Mouse (Mus musculus) midbrain, embryonic 12.5 days (tissue): ENCODE data around the gene Kcnn1. TPM values are rescaled to one million over a fixed set of nuclear protein-coding genes. Genes with fewer than 3 reads are reported as not detected.

Experiments used
- ATAC-seq: fragments of 200-750 bp; cut with Nextera tagmentation; 2 replicates; pipeline ENCODE4 v1.8.0; 2017; ENCODE audit warnings: low read depth, moderate TSS enrichment, moderate library complexity; ENCODE audit not compliant: low FRiP score
- H3K27ac ChIP-seq: fragments of 300-500 bp; sonication (generic); replicated peaks from 2 replicates; pipeline ENCODE4 v1.5.1; 2016; ENCODE audit warnings: mild to moderate bottlenecking
- H3K27me3 ChIP-seq: fragments of 300-500 bp; sonication (generic); 2 replicates; pipeline ENCODE4 v1.6.1; 2016; ENCODE audit warnings: mild to moderate bottlenecking
- H3K36me3 ChIP-seq: fragments of 300-500 bp; sonication (generic); 2 replicates; pipeline ENCODE4 v1.6.1; 2016
- H3K4me1 ChIP-seq: fragments of 300-500 bp; sonication (generic); 2 replicates; pipeline ENCODE4 v1.6.1; 2016
- H3K4me2 ChIP-seq: fragments of 300-500 bp; sonication (generic); replicated peaks from 2 replicates; pipeline ENCODE4 v1.6.1; 2016; ENCODE audit warnings: mild to moderate bottlenecking, moderate library complexity
- H3K4me3 ChIP-seq: fragments of 300-500 bp; sonication (generic); 2 replicates; pipeline ENCODE4 v1.5.1; 2016; ENCODE audit warnings: mild to moderate bottlenecking
- H3K9ac ChIP-seq: fragments of 300-500 bp; sonication (generic); replicated peaks from 2 replicates; pipeline ENCODE4 v1.6.1; 2016; ENCODE audit warnings: mild to moderate bottlenecking, moderate library complexity
- H3K9me3 ChIP-seq: fragments of 300-500 bp; sonication (generic); 2 replicates; pipeline ENCODE4 v1.6.1; 2016; ENCODE audit warnings: mild to moderate bottlenecking
- WGBS: fragments of 180-500 bp; shearing (Covaris S2); methylation state at CpG from one replicate; pipeline ENCODE4 v1.1.7; 2016; 5-methylcytosine and 5-hydroxymethylcytosine counted together
- polyA plus RNA-seq: library from polyadenylated mRNA; unstranded; fragments of >200 nt; fragmentation: Nextera tagmentation; extraction: Ambion mirVana; gene quantifications from 2 replicates; pipeline ENCODE4 v1.2.1, GENCODE M21; 2016

The Kcnn1 gene
- polyA plus RNA-seq, 1 experiment from 2014 or later, result 27.4 TPM

- Histone ChIP-seq H3K27ac (peak overlapping the region; percentile 97), H3K9me3 (no peaks in the 10 kb centered on the region), H3K4me3 (peak overlapping the region; percentile 58), H3K4me2 (peak overlapping the region; percentile 80), H3K27me3 (peaks cover 33% of the 10 kb centered on the region), H3K4me1 (peaks cover 72% of the 10 kb centered on the region), H3K9ac (peak overlapping the region; percentile 79), H3K36me3 (peaks cover 9% of the 10 kb centered on the region)
- ATAC-seq, result no peak
- WGBS, result under 1% methylated on average over 46 of the region's 46 CpGs
Measured at GRCm38 (mm10) chr8:70863956-70864711, 1.1 kb upstream of the Kcnn1 start.

GRCm38 (mm10) chr8:70857516-70857915, 5.5 kb downstream of the Kcnn1 start:
- no peak overlapping the region for H3K4me3 ChIP-seq
- 0 out of 2 replicates have a peak overlapping the region, but pooled peaks have one; percentile 12 for H3K9ac ChIP-seq
- WGBS, result 1% methylated on average over 4 of the region's 4 CpGs
- no peaks in the 10 kb centered on the region for H3K9me3 ChIP-seq
- H3K27ac ChIP-seq, result peak overlapping the region; percentile 56
- no peak for ATAC-seq
- H3K36me3 ChIP-seq, result 0 out of 2 replicates have a peak, but pooled peaks cover 15% of the 10 kb centered on the region
- peaks cover 50% of the 10 kb centered on the region for H3K4me1 ChIP-seq
- H3K27me3 ChIP-seq, result peaks cover 22% of the 10 kb centered on the region
- H3K4me2 ChIP-seq, result peak overlapping the region; percentile 81; the same call in 1 of the 2 replicates

GRCm38 (mm10) chr8:70856541-70857197, 6.4 kb downstream of the Kcnn1 start:
- peak; percentile 80 for ATAC-seq

GRCm38 (mm10) chr8:70856028-70856427, 7.0 kb downstream of the Kcnn1 start:
- H3K9ac ChIP-seq, result no peak overlapping the region
- H3K4me3 ChIP-seq, result no peak overlapping the region
- H3K27ac ChIP-seq, result no peak overlapping the region
- H3K27me3 ChIP-seq, result peaks cover 7% of the 10 kb centered on the region
- H3K4me1 ChIP-seq, result peaks cover 36% of the 10 kb centered on the region
- WGBS, result 70% methylated on average over 5 of the region's 5 CpGs
- no peaks in the 10 kb centered on the region for H3K9me3 ChIP-seq
- H3K4me2 ChIP-seq, result peak overlapping the region; percentile 81; the same call in 1 of the 2 replicates
- ATAC-seq, result no peak
- H3K36me3 ChIP-seq, result 0 out of 2 replicates have a peak, but pooled peaks cover 21% of the 10 kb centered on the region

More at GRCm38 (mm10) chr8:70856541-70857197, 6.4 kb downstream of the Kcnn1 start:
- Histone ChIP-seq H3K4me3 (peak overlapping the region; percentile 48), H3K27me3 (peaks cover 13% of the 10 kb centered on the region), H3K4me2 (peak overlapping the region; percentile 81), H3K9ac (peak overlapping the region; percentile 40), H3K36me3 (0 out of 2 replicates have a peak, but pooled peaks cover 21% of the 10 kb centered on the region), H3K4me1 (peaks cover 42% of the 10 kb centered on the region), H3K27ac (no peak overlapping the region), H3K9me3 (no peaks in the 10 kb centered on the region)
- 8% methylated on average over 28 of the region's 33 CpGs for WGBS

GRCm38 (mm10) chr8:70853863-70854262, 9.2 kb downstream of the Kcnn1 start:
- H3K9me3 ChIP-seq, result no peaks in the 10 kb centered on the region
- no peak overlapping the region for H3K4me3 ChIP-seq
- H3K36me3 ChIP-seq, result 0 out of 2 replicates have a peak, but pooled peaks cover 21% of the 10 kb centered on the region
- H3K9ac ChIP-seq, result no peak overlapping the region
- peaks cover 6% of the 10 kb centered on the region for H3K27me3 ChIP-seq
- no peak overlapping the region for H3K27ac ChIP-seq
- WGBS, result 90% methylated on average over 2 of the region's 2 CpGs
- no peak overlapping the region for H3K4me2 ChIP-seq
- H3K4me1 ChIP-seq, result peaks cover 27% of the 10 kb centered on the region
- ATAC-seq, result no peak

- H3K36me3 ChIP-seq, result 0 out of 2 replicates have a peak, but pooled peaks cover 24% of the 10 kb centered on the region
- peaks cover 6% of the 10 kb centered on the region for H3K27me3 ChIP-seq
- H3K4me3 ChIP-seq, result no peak overlapping the region
- H3K9ac ChIP-seq, result no peak overlapping the region
- H3K9me3 ChIP-seq, result no peaks in the 10 kb centered on the region
- H3K4me2 ChIP-seq, result no peak overlapping the region
- no peak for ATAC-seq
- WGBS, result 91% methylated on average over 41 of the region's 41 CpGs
- no peak overlapping the region for H3K27ac ChIP-seq
- peaks cover 15% of the 10 kb centered on the region for H3K4me1 ChIP-seq
Measured at GRCm38 (mm10) chr8:70852595-70853231, 10.3 kb downstream of the Kcnn1 start.

GRCm38 (mm10) chr8:70851837-70852236, 11.2 kb downstream of the Kcnn1 start:
- no peak overlapping the region for H3K4me2 ChIP-seq
- H3K4me1 ChIP-seq, result peaks cover 9% of the 10 kb centered on the region
- H3K27ac ChIP-seq, result no peak overlapping the region
- peak overlapping the region; percentile 28; the same call in 1 of the 2 replicates for H3K9ac ChIP-seq
- peaks cover 6% of the 10 kb centered on the region for H3K27me3 ChIP-seq
- H3K36me3 ChIP-seq, result 0 out of 2 replicates have a peak, but pooled peaks cover 24% of the 10 kb centered on the region
- no peak for ATAC-seq
- H3K4me3 ChIP-seq, result no peak overlapping the region
- WGBS, result 70% methylated on average over 6 of the region's 6 CpGs
- no peaks in the 10 kb centered on the region for H3K9me3 ChIP-seq

GRCm38 (mm10) chr8:70850947-70851346, 12.1 kb downstream of the Kcnn1 start:
- Histone ChIP-seq H3K4me2 (no peak overlapping the region), H3K9ac (no peak overlapping the region), H3K27ac (no peak overlapping the region), H3K27me3 (no peaks in the 10 kb centered on the region; the same call in none of the 2 replicates), H3K4me1 (0 out of 2 replicates have a peak, but pooled peaks cover 5% of the 10 kb centered on the region), H3K36me3 (0 out of 2 replicates have a peak, but pooled peaks cover 24% of the 10 kb centered on the region), H3K9me3 (no peaks in the 10 kb centered on the region), H3K4me3 (no peak overlapping the region)
- ATAC-seq, result no peak
- WGBS, result 86% methylated on average over 4 of the region's 4 CpGs

DNA sequence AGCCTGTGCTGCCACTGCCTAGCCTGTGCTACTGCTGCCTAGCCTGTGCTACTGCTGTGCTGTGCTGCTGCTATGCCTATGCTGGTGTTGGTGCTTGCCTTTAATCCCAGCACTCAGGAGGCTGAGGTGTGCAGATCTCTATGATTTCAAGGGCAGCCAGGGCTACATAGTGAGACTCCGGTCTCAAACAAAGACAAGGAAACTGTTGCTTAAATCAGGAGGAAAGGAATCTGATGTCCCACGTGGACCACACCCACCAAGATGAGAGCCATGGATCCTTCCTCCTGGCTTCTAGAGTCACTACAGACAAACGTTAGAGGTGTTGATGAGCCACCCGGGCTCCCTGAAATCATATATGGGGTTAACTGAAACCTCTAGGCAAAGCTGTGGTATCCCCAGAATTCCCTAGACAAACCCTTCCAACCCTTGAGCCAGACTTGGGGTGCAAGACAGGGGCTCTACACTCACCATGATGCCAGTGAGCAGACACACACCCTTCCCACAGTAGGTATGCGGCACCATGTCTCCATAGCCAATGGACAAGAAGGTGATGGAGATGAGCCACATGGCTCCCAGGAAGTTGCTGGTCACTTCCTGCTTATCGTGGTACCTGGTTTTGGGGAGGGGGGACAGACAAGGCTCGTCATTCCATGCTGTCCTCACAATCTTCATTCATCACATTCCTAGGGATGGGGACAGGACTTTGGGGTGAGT, 12.8 kb downstream of the Kcnn1 start:
- no peak for ATAC-seq
- Histone ChIP-seq H3K36me3 (0 out of 2 replicates have a peak, but pooled peaks cover 24% of the 10 kb centered on the region), H3K27me3 (no peaks in the 10 kb centered on the region; the same call in 1 of the 2 replicates), H3K27ac (no peak overlapping the region), H3K4me3 (no peak overlapping the region), H3K4me1 (0 out of 2 replicates have a peak, but pooled peaks cover 5% of the 10 kb centered on the region), H3K4me2 (no peak overlapping the region), H3K9ac (no peak overlapping the region), H3K9me3 (no peaks in the 10 kb centered on the region)
- WGBS, result 81% methylated on average over 7 of the region's 7 CpGs

DNA sequence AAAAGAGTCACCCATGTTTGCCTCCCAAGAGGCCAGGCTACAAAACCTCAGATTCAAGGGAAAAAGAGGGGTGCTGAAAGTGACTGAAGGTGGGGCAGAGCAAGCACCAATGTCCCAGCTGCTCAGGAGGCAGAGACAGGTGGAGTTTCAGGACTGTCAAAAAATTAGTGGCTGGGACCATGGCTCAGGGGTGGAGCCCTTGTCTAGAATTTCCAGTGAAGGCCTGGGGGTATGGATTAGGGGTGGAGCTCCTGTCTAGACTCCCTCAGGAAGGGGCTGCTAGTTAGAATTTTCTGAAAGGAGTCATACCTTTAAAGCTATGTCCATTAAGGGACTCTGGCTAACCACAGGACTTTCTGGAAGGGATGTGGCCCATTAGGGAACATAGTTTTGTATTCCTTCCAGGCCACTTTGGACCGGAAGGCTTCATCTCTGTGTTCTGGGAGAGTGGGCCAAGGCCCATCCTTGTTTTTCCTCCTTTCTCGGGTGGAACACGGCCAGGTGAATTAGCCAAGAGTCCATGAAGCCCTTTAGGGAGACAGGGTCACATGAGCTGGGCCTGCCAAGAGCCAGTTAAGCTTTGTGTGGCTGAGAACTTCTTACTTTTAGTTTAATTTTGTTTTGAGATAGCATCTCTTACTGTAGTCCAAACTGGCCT, 13.6 kb downstream of the Kcnn1 start:
- Histone ChIP-seq H3K4me3 (no peak overlapping the region), H3K9me3 (no peaks in the 10 kb centered on the region), H3K9ac (no peak overlapping the region), H3K27me3 (no peaks in the 10 kb centered on the region; the same call in 1 of the 2 replicates), H3K36me3 (0 out of 2 replicates have a peak, but pooled peaks cover 24% of the 10 kb centered on the region), H3K4me1 (0 out of 2 replicates have a peak, but pooled peaks cover 5% of the 10 kb centered on the region), H3K4me2 (no peak overlapping the region), H3K27ac (no peak overlapping the region)
- 84% methylated on average over 3 of the region's 3 CpGs for WGBS
- no peak for ATAC-seq
